Mouse (Mus musculus) right cerebral cortex, postnatal 36 days (tissue): ENCODE measurements around the gene Dld.

Experiments used
- DNase-seq, 2 experiments: peaks; one replicate each; pipeline ENCODE4 v3.0.0; 2022; ENCODE audit warnings: low spot score in 2 of 2, mixed read lengths in 1 of 2

The Dld gene

DNA sequence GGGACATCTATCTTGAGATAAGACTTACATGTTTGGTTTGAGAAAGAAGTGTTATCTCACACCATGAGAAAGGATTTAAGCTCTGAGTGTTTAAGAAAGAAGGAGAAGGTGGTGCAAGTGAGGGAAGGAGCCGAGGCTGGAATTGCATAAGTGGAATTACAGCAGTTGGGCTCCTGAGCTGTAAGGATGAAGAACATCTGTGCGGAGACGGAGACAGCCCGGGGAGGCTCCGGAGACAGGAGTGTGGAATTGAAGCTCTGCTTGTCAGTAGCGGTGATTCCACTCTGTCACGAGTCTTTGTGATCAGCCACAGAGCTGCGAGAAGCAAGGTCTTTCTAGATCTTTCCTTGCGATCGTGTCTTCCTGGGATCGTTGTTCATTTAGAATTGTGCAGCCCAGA lies 56.3 kb downstream of the Dld start:
- DNase-seq, result no peak

DNA sequence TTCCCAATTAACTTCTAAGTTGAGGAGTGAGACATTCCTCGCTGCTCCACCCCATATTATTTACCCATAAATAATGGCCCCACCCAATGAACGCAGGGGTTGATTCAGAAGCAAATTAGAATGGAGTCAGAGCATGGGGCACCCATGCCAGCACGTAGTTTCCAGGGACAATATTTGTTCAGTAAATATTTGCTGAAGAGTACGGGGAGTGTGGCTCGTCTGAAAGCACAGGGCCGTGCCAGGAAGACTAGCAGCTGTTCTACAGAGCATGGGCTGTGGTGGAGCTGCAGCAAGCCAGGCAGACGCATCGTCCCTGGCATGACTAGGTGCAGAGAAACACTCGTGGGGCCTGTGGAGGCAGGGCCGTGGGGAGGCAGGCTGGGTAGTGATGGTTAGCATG lies 56.7 kb downstream of the Dld start:
- DNase-seq, result no peak

DNA sequence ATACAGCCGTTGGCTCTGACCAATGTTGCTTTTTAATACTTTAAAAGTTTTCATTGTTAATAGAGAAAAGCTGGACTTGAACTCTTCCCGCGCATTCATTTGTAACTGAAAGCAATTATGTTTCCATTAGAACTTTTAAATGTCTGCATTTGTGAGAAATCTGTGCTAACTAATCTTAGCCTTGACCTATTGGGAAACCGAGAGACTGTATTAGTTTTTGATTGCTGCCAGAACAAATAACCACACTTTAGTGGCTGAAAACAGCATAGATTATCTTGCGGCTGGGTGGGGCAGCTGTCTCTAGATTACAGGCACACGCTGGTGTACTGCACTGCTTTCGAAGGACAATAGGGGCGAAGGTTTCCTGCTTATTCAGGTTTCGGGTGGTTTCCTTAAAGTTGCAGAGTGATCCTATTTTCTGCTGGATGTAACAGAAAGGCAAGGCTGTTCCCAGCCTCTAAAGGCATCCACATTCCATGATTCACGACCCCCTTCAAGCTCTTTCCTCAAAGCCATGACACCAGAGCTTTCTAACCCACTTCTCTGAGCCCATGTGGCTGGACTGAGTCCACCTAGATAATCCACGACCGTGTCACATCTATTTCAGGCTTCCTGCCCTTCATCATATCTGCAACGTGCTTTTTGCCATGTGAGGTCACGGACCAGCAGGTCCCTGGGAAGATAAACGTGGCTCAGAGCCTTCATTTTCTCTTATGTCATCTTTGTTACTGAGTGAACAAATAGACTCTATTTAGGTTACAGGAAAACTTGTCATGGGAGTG lies 57.7 kb downstream of the Dld start:
- no peak for DNase-seq

DNA sequence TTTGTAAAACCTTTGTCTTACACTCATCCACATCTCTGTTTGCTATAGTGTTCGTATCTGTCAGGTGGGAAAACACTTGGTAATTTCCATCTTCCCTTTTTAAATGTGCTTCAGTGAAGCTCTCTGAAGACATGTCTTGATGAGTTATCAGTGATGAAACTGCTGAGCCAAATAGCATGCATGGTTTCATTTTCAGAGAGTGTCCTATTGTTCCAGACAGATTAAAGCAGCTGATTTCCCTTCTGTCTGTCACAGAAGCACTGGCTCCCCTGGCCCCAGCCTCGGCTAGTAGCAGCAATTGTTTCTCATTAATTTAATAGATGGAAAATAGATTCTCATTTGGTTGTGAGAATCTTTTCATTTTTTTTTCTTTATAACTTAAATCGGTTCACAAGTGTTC lies 60.3 kb downstream of the Dld start:
- DNase-seq, result no peak

DNA sequence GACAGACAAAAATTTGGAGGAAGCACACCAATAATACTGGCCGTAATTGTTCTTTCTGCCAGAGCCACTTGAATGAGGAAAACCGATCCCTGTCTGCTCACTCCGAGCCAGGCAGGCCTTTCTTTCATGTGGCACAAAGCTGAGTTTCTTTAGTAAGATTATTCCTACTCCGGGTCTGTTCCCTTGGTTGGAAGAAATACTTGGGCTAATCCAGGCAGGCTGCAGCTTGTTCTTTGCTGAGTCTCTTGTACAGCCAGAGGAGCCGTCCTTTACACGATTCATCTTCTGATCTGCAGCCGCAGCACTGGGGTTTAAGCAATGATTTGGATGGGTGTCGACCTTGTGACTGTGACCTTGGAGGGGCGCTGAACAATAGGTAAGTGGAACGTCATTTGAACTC lies 62.2 kb downstream of the Dld start:
- DNase-seq, result no peak

DNA sequence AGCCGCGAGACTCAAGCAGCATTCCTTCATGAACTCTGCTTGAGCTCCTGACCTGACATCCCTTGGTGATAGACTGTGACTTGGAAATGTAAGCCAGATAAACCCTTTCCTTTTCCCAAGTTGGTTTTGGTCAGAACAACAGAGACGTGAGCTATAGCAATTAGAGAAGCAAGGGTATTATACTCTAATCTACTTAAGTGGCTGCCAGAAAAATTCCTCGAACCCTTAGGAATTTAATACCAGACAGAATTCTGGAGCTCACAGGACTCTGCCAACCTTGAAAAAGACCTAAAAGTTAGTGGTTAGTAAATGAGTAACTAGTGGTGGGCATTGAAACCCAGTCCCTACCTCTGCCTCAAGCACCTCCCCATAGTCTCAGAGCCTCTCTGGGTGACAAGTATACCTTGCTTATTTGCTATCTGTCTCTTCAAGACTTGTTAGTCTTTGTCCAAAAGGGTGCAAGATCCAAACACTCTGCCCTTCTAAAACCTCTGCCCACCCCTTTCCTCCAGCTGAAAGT lies 67.6 kb downstream of the Dld start:
- DNase-seq, result no peak

DNA sequence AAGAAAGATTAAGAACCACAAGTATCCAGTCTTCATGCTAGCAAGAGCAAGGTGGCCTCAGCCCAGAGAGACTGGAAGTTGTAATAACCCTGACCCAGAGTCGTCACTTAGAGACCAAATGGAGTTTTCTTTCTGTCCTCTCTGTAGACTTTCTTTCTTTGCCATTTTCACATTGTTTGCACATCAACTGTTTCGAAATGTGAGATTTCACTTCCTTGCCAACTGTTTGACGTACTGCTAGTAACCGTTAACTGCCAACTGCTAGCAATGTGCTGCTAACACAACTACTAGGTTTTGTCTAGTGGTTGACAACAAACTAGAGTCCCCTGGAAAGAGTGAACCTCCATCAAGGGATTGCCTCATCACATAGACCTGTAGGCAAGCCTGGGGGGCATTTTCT lies 68.1 kb downstream of the Dld start:
- no peak for DNase-seq

DNA sequence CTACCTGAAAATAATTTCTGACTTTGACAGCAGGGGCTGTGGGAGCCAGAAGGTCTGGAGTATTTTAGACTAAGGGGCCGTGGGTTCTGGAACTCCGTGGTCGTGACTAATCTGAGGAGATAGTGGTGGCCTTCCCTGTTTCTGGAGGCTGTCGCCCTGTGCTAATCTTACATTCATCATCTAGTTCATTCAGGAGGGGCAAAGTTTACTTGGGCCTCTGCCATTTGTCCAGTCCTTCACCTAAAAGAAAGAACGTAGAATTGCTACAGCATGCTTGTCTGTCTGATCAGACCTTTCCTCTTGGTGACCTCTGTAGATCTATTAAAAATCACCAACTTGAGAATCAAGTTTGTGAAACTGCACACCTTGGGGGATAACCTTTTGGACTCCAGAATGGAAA lies 69.0 kb downstream of the Dld start:
- no peak for DNase-seq
